Mouse (Mus musculus) thymus, adult 18-20 months (tissue): ENCODE measurements around the gene Zbtb9.

Source experiments
- DNase-seq, 2 experiments: peaks; one replicate each; pipeline ENCODE4 v3.0.0; 2022; ENCODE audit warnings: mixed read lengths in 2 of 2

The Zbtb9 gene

DNA sequence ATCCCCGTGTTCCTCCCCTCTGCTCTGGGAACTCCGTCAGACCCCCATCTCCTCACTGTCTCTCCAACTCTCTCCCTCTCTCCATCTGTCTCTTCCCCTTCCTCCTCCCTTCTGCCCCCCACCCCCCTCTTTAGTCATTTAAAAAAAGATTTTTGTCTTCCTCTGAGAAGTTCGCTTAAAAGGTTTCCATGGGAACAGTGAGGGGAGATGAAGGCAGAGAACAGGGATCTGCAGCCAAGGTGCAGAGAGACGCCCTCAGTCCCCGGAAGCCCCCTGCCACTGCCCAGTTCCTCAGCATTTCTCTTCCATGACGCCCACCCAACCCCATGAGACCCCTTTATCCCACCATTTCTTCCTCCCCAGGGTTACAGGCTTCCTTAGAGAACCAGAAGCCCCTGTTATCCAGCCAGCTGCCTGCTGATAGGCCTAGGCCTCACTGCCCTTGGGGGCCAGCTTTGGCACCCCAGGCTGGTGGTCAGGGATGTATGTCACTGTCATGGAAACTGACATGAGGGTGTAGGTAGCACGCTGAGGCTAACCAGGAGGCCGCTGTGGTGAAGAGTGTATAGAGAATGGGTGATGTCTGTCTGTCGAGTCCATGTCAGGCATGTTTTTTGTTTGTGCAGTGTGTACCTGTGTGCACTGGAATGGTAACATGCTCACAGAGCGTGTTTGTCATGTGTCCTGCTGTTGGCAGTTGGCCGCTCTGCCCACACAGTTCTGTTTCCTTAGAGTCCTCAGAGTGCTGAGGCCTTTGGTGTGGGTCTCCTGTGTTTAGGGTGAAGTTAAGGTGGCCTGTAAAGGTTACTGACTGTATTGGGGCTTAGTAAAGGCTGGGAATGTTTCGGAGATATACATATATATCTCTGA is 25.5 kb upstream of the Zbtb9 start:
- DNase-seq = no peak

- no peak for DNase-seq
Measured at GRCm38 (mm10) chr17:26948316-26949050, 24.5 kb upstream of the Zbtb9 start.

DNA sequence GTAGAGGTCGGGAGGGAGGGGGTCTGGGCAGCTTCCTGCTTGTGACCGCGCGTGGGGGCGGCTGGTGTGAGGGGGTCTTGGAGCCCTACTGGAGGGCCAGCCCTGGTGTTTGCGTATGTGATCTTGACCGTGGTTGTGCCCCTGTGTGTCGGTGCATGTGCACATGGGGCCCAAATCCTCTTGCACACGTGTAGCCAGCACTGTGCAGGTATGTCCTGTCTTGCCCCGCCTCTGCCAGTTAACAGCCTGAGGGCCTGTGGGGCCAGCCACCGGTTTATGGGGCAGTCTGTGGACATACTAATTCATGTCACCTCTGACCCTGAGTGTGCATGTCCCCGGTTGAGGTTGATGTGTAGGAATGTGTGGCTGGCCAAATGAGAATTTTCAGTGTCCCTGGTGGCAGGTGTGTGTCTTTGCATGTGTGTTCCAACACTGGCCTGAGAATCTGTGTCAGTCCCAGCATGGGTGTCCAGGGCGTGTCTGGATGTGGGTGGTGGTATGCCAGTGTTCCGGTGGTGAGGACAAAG is 23.9 kb upstream of the Zbtb9 start:
- no peak for DNase-seq

DNA sequence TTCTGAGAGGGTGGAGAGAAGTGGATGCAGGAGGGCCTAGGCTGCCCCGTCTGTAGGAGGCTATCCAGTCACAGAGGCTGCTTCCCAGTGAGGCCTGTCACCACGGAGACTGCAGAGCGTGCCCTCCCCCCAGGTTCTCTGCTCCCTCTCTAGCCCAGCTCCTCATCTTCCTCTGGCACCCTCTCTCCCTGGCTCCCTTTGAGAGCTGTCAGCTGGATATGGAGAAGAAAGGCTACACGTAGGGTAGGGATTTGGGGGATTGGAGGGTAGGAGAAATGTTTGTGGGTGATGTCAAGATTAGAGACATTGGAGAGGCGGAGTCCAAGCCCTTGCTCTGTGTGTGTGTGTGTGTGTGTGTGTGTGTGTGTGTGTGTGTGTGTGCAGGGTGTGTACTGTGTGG is 23.1 kb upstream of the Zbtb9 start:
- no peak for DNase-seq

DNA sequence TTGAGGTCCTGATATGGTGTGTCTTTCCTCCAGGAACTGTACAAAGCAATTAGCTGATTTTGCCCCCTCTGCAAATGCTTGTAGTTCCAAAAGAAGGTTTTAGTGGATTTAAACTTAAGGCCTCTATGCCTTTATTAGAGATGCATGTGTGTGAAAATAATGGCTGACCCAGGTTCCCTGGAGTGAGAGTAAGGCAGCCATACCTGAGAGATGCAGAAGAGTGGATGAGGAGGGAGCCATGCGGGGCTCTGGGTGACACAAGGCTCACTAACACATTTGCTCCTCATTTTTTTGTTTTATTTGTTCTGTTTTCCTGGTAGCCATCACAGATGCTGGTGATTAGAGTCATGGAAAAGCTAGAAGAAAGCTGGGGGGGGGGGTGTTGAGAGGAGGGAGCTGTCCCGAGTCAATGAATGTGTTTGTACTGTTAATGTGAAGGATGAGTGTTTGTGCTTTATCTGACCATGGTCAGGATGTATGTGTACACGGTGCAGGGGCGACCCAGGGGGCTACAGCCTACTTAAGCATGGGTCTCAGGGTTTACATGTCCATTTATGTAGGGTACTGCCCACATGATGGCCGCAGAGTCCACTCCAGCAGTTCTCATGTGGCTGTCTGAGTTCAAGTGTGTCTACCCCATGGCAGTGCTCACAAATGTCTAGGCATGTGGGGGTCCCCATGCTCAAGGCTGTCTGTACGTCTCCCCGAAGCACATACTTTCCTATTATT is 22.2 kb upstream of the Zbtb9 start:
- no peak for DNase-seq

DNA sequence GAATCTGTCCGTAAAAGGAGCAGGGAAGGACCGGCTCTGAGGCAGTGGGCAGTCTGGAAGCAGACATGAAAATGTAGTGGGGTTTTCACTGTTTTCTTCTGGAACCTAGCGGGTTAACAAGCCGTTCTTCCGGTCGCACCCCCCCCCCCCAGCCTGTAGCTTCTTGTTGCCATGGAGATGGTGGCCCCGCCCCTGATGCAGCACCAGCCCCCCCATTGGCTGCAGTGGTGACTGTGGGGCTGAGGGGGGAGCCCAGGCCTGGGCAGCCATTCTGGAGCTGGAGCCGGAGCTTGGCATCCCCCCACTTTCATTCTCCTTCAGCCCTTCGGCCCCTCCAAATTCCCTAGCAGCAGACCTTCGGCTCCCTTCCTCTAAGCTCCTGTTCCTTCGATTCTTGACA is 21.6 kb upstream of the Zbtb9 start:
- DNase-seq = peak; percentile 53 to 67

- DNase-seq = no peak
Measured at GRCm38 (mm10) chr17:26951952-26952877, 20.8 kb upstream of the Zbtb9 start.

- no peak for DNase-seq
Measured at GRCm38 (mm10) chr17:26953201-26953600, 19.8 kb upstream of the Zbtb9 start.

DNA sequence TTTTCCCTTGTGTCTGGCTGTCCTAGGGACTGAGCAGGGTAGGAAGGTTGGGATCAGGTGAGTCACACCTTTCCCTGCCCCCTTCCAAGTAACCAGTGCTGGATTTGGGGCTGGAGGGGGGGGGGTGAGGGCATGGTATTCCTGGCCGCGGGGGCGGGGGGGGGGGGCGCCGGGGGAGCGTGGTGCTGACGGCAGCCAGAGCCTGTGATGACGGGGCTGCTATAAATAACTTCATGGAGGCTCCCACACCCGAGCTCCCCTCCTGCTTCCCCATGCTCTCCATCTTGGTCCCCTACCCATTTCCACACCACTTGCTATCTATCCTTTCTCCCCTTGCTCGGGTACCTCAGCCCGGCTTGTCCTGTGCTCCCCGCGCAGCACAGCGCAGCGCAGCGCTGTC is 19.2 kb upstream of the Zbtb9 start:
- no peak for DNase-seq

- DNase-seq = no peak
Measured at GRCm38 (mm10) chr17:26956309-26956708, 16.7 kb upstream of the Zbtb9 start.

GRCm38 (mm10) chr17:26956895-26957294 is 16.1 kb upstream of the Zbtb9 start:
- no peak for DNase-seq

DNA sequence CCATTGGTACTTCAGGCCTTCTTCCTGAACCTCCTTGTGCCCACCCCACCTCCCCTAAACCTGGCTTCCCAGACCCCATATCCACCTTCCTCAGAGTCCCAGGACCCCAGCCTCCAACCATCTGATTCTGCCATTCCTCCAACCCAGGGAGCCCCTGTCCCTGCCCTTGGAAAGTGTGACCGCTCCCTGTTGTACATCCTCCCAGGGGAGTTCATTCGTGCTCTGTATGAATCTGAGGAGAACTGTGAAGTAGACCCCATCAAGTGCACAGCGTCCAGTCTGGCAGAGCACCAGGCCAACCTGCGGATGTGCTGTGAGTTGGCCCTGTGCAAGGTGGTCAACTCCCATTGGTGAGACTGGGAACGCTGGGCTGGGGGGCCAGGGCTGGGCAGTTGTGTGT is 15.1 kb upstream of the Zbtb9 start:
- DNase-seq = no peak

DNA sequence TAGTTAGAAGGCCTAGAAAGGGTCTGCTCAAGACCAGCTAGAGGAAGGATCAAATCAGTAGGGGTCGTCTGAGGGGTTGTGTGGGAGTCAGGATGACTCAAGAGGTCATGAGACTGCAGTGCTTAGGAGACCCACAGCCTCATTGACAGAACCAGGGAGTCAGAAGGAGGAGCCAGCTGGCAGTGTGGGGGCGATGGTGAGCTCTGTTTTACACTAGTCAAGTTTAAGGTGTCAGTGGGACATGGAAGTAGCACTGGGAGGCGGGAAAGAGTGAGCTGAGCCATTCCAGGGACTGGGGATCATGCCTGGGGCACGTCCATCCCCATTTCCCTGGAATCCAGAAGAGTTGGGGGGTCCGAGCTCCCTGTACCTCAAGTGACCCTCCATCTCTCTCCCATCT is 14.1 kb upstream of the Zbtb9 start:
- no peak for DNase-seq

DNA sequence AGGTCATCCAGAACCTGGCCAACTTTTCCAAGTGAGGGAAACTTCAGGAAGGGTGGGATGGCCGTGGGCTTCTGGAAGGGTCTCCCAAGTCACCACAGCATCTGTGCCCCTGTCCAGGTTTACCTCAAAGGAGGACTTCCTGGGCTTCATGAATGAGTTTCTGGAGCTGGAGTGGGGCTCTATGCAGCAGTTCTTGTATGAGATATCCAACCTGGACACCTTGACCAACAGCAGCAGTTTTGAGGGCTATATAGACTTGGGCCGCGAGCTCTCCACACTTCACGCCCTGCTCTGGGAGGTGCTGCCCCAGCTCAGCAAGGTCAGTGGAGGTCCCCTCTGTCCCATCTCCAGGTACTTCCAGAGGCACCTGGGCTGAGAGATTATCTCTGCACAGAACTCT is 13.2 kb upstream of the Zbtb9 start:
- no peak for DNase-seq

- no peak for DNase-seq
Measured at GRCm38 (mm10) chr17:26961572-26962240, 11.3 kb upstream of the Zbtb9 start.

DNA sequence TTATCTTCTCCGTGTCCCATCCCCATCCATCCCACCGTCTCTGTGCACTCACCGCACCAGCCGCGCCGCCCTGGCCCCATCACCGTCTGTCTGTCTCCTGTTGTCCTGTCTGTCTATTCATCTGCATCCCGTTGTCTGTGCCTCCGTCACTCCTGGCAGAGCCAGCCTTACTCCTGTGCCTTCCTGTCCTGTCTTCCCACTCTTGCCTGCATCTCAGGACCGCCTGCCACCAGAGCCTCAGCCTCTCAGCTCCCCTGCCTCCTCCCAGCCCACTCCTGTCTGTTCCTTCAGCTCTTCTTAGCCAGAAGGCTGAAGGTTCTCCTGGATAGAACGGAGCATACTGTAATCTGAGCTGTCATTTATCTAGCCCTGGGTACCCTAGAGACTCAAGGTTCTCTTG is 6.0 kb upstream of the Zbtb9 start:
- no peak for DNase-seq

DNA sequence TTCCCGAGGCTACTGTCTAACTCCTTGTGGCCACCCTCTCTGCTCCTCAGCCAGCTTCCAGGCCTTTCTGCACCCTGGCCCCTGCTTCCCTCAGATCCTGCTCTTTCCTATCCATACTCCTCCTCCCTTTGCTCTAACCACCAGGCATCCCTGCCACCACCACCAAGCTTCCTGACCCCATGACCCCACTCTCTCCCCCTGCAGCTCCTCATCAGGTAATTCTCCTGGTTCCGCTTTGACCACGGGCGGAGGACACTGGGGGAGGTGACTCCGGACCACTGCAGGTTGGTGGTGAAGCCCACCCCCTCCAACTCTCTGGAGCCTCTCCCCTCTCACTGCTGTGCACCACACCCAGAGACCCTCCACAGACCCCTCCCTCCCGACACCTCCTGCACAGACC is 5.5 kb upstream of the Zbtb9 start:
- no peak for DNase-seq

DNA sequence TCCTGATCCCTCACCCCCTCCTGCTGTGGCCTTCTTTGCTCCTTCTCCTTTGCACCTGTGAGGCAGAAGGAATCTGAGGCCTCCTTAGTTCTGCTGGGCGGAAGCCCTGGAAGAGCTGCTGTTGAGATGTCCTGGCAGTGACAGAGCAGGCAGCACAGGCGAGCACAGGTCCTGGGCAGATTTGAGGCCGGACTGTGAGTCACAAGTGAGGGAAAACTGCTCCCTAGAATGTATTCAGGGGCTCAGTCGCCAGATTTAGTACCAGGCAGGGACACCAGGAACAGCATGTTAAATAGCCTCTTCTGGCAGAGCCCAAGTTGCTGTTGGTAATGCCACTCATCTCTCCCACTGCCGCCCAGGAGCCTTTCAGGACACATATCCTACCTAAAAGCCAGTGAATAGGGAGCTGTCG is 4.8 kb upstream of the Zbtb9 start:
- DNase-seq = no peak

DNA sequence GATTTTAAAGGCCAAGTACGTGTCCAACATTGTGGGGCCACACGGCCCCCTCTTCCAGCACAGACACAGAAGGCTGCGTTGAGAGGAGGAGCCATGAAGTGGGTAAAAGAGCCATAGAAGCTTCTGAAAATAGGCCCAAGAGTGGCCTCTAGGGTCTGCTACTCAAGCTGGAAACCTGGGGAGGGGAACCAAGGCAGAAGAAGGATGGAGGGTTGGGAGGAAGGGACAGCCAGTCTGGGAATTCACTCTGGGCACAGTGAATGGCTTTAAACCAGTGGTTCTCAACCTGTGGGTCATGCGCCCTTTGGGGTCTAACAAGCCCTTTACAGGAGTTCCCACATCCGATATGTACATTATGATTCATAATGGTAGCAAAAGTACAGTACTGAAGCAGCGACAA is 3.7 kb upstream of the Zbtb9 start:
- DNase-seq = no peak

- DNase-seq = no peak
Measured at GRCm38 (mm10) chr17:26970221-26970620, 2.7 kb upstream of the Zbtb9 start.

GRCm38 (mm10) chr17:26971247-26971905 is 1.6 kb upstream of the Zbtb9 start:
- DNase-seq = no peak
